Mouse (Mus musculus) CH12.LX (cell line): ENCODE results near the gene Nat10. TPM values are rescaled to one million over a fixed set of nuclear protein-coding genes. Genes with fewer than 3 reads are reported as not detected.

Source experiments
- DNase-seq: peaks from one replicate; pipeline ENCODE4 v3.0.0-alpha.2; 2013; ENCODE audit errors: extremely low read depth
- H3K27ac ChIP-seq: 2 replicates; pipeline ENCODE4 v1.5.1; 2012; ENCODE audit warnings: low read depth, mild to moderate bottlenecking, control low read depth, moderate library complexity; ENCODE audit not compliant: insufficient read depth
- H3K27me3 ChIP-seq: replicated peaks from 2 replicates; pipeline ENCODE3; 2012; ENCODE audit warnings: inconsistent platforms
- H3K36me3 ChIP-seq, 2 experiments: replicated peaks in 1 of 2; 2 replicates each; pipeline versions ENCODE3 to v1.6.1; 2012; ENCODE audit warnings: inconsistent platforms in 1 of 2, low read length in 1 of 2, mild to moderate bottlenecking in 1 of 2, mixed read lengths in 1 of 2, moderate library complexity in 1 of 2; ENCODE audit not compliant: control insufficient read depth in 1 of 2, insufficient read depth in 1 of 2
- H3K4me1 ChIP-seq, 2 experiments: 2 replicates each; pipeline ENCODE4 v1.6.1; 2012; ENCODE audit warnings: inconsistent platforms in 1 of 2, moderate library complexity in 1 of 2; ENCODE audit not compliant: insufficient read depth in 2 of 2, control insufficient read depth in 1 of 2
- H3K4me2 ChIP-seq: 2 replicates; pipeline ENCODE4 v1.6.1; 2012; ENCODE audit warnings: low read depth, mild to moderate bottlenecking, control low read depth; ENCODE audit not compliant: poor library complexity, insufficient read depth, severe bottlenecking
- H3K4me3 ChIP-seq, 3 experiments: fragments of 150-350 bp in 1 of 3; sonication (generic) in 1 of 3; replicated peaks in 1 of 3; 2 replicates each; pipeline versions ENCODE3 to v1.5.1; 2011 to 2012; ENCODE audit warnings: low read depth in 2 of 3, low read length in 2 of 3, mild to moderate bottlenecking in 2 of 3, moderate library complexity in 2 of 3, control low read depth in 1 of 3, improper control_type of control experiment in 1 of 3, inconsistent platforms in 1 of 3, mixed read lengths in 1 of 3; ENCODE audit not compliant: poor library complexity in 1 of 3
- H3K79me2 ChIP-seq: replicated peaks from 2 replicates; pipeline ENCODE4 v1.6.1; 2012; ENCODE audit warnings: mild to moderate bottlenecking, moderate library complexity; ENCODE audit not compliant: control insufficient read depth, poor library complexity, insufficient read depth, severe bottlenecking; ENCODE audit errors: extremely low read depth
- H3K9ac ChIP-seq: 2 replicates; pipeline ENCODE4 v1.6.1; 2012; ENCODE audit warnings: low read depth, mild to moderate bottlenecking, control low read depth, moderate library complexity; ENCODE audit not compliant: insufficient read depth
- H3K9me3 ChIP-seq: replicated peaks from 2 replicates; pipeline ENCODE3; 2012; ENCODE audit warnings: low read length, inconsistent platforms, mixed read lengths
- BHLHE40 ChIP-seq: IDR thresholded peaks from 2 replicates; pipeline ENCODE4 v1.6.1; 2011; ENCODE audit warnings: mild to moderate bottlenecking, low read depth, low read length, improper control_type of control experiment
- CHD1 ChIP-seq: IDR thresholded peaks from 2 replicates; pipeline ENCODE4 v1.6.1; 2012; ENCODE audit warnings: low read depth, low read length, improper control_type of control experiment, inconsistent platforms
- CHD2 ChIP-seq: IDR thresholded peaks from 2 replicates; pipeline ENCODE4 v1.6.1; 2011; ENCODE audit warnings: low read length, improper control_type of control experiment
- CTCF ChIP-seq, 2 experiments: IDR thresholded peaks in 1 of 2; conservative IDR thresholded peaks in 1 of 2; 2 replicates each; pipeline ENCODE4 v1.5.1; 2011 to 2012; ENCODE audit warnings: low read depth in 2 of 2, low read length in 2 of 2, improper control_type of control experiment in 1 of 2, inconsistent platforms in 1 of 2, mild to moderate bottlenecking in 1 of 2, moderate library complexity in 1 of 2
- E2F4 ChIP-seq: IDR thresholded peaks from 2 replicates; pipeline ENCODE4 v1.6.1; 2011; ENCODE audit warnings: low read depth, low read length, improper control_type of control experiment; ENCODE audit not compliant: insufficient replicate concordance
- ELF1 ChIP-seq: IDR thresholded peaks from 2 replicates; pipeline ENCODE4 v1.6.1; 2014; ENCODE audit warnings: low read depth, mild to moderate bottlenecking, inconsistent platforms, low read length, improper control_type of control experiment
- EP300 ChIP-seq: IDR thresholded peaks from 2 replicates; pipeline ENCODE4 v1.6.1; 2011; ENCODE audit warnings: low read length, improper control_type of control experiment
- ETS1 ChIP-seq: conservative IDR thresholded peaks from 2 replicates; pipeline ENCODE4 v1.6.1; 2012; ENCODE audit warnings: low read depth, mild to moderate bottlenecking, inconsistent platforms, low read length, improper control_type of control experiment, moderate library complexity
- GABPA ChIP-seq: IDR thresholded peaks from 2 replicates; pipeline ENCODE4 v1.6.1; 2012; ENCODE audit warnings: low read depth, low read length, improper control_type of control experiment, inconsistent platforms; ENCODE audit not compliant: insufficient replicate concordance
- HCFC1 ChIP-seq: IDR thresholded peaks from 2 replicates; pipeline ENCODE4 v1.6.1; 2012; ENCODE audit warnings: low read depth, mild to moderate bottlenecking, inconsistent platforms, low read length, improper control_type of control experiment
- IRF4 ChIP-seq: IDR thresholded peaks from 2 replicates; pipeline ENCODE4 v1.6.1; 2014; ENCODE audit warnings: low read depth, mild to moderate bottlenecking, inconsistent platforms, low read length, improper control_type of control experiment
- JUN ChIP-seq: IDR thresholded peaks from 2 replicates; pipeline ENCODE4 v1.6.1; 2011; ENCODE audit warnings: low read depth, mild to moderate bottlenecking, low read length, improper control_type of control experiment, moderate library complexity; ENCODE audit not compliant: insufficient read depth
- JUND ChIP-seq: conservative IDR thresholded peaks from 2 replicates; pipeline ENCODE4 v1.6.1; 2011; ENCODE audit warnings: low read depth, low read length, improper control_type of control experiment
- KAT2A ChIP-seq: IDR thresholded peaks from 2 replicates; pipeline ENCODE4 v1.6.1; 2012; ENCODE audit warnings: low read length, improper control_type of control experiment, inconsistent platforms; ENCODE audit not compliant: insufficient replicate concordance
- MAFK ChIP-seq: IDR thresholded peaks from 2 replicates; pipeline ENCODE4 v1.6.1; 2011; ENCODE audit warnings: low read length, improper control_type of control experiment; ENCODE audit not compliant: insufficient replicate concordance
- MAX ChIP-seq: IDR thresholded peaks from 2 replicates; pipeline ENCODE4 v1.6.1; 2011; ENCODE audit warnings: low read length, improper control_type of control experiment
- MAZ ChIP-seq: IDR thresholded peaks from 2 replicates; pipeline ENCODE4 v1.6.1; 2012; ENCODE audit warnings: low read depth, mild to moderate bottlenecking, inconsistent platforms, low read length, improper control_type of control experiment, moderate library complexity
- MEF2A ChIP-seq: IDR thresholded peaks from 2 replicates; pipeline ENCODE4 v1.6.1; 2014; ENCODE audit warnings: low read depth, mild to moderate bottlenecking, inconsistent platforms, low read length, improper control_type of control experiment, borderline replicate concordance
- MXI1 ChIP-seq: IDR thresholded peaks from 2 replicates; pipeline ENCODE4 v1.6.1; 2011; ENCODE audit warnings: mild to moderate bottlenecking, low read depth, low read length, improper control_type of control experiment
- MYC ChIP-seq: IDR thresholded peaks from 2 replicates; pipeline ENCODE4 v1.6.1; 2011; ENCODE audit warnings: low read depth, mild to moderate bottlenecking, improper control_type of control experiment, low read length
- NELFE ChIP-seq: IDR thresholded peaks from 2 replicates; pipeline ENCODE4 v1.6.1; 2011; ENCODE audit warnings: low read depth, low read length, improper control_type of control experiment
- NRF1 ChIP-seq: IDR thresholded peaks from 2 replicates; pipeline ENCODE4 v1.6.1; 2014; ENCODE audit warnings: low read depth, mild to moderate bottlenecking, inconsistent platforms, low read length, improper control_type of control experiment, moderate library complexity
- PAX5 ChIP-seq: IDR thresholded peaks from 2 replicates; pipeline ENCODE4 v1.6.1; 2012; ENCODE audit warnings: low read length, inconsistent platforms, mixed read lengths
- POLR2A ChIP-seq: IDR thresholded peaks from 2 replicates; pipeline ENCODE4 v1.6.1; 2011; ENCODE audit warnings: low read depth, mild to moderate bottlenecking, improper control_type of control experiment, low read length
- POLR2AphosphoS2 ChIP-seq: IDR thresholded peaks from 2 replicates; pipeline ENCODE4 v1.6.1; 2011; ENCODE audit warnings: low read depth, low read length, improper control_type of control experiment
- RAD21 ChIP-seq: IDR thresholded peaks from 2 replicates; pipeline ENCODE4 v1.6.1; 2011; ENCODE audit warnings: low read depth, mild to moderate bottlenecking, low read length, improper control_type of control experiment, moderate library complexity
- RCOR1 ChIP-seq: conservative IDR thresholded peaks from 2 replicates; pipeline ENCODE4 v1.6.1; 2012; ENCODE audit warnings: low read depth, mild to moderate bottlenecking, inconsistent platforms, low read length, improper control_type of control experiment
- SIN3A ChIP-seq: IDR thresholded peaks from 2 replicates; pipeline ENCODE4 v1.6.1; 2012; ENCODE audit warnings: low read length, improper control_type of control experiment, inconsistent platforms
- SMC3 ChIP-seq: IDR thresholded peaks from 2 replicates; pipeline ENCODE4 v1.6.1; 2011; ENCODE audit warnings: low read depth, low read length, improper control_type of control experiment
- TBP ChIP-seq: conservative IDR thresholded peaks from 2 replicates; pipeline ENCODE4 v1.6.1; 2011; ENCODE audit warnings: low read depth, low read length, improper control_type of control experiment
- TCF12 ChIP-seq: IDR thresholded peaks from 2 replicates; pipeline ENCODE4 v1.6.1; 2014; ENCODE audit warnings: low read depth, mild to moderate bottlenecking, inconsistent platforms, low read length, improper control_type of control experiment
- UBTF ChIP-seq: IDR thresholded peaks from 2 replicates; pipeline ENCODE4 v1.6.1; 2012; ENCODE audit warnings: low read depth, mild to moderate bottlenecking, inconsistent platforms, low read length, improper control_type of control experiment, moderate library complexity
- USF1 ChIP-seq: IDR thresholded peaks from 2 replicates; pipeline ENCODE4 v1.6.1; 2014; ENCODE audit warnings: low read depth, mild to moderate bottlenecking, inconsistent platforms, low read length, improper control_type of control experiment
- USF2 ChIP-seq: conservative IDR thresholded peaks from 2 replicates; pipeline ENCODE4 v1.6.1; 2011; ENCODE audit warnings: low read depth, low read length, improper control_type of control experiment
- ZC3H11A ChIP-seq: IDR thresholded peaks from 2 replicates; pipeline ENCODE4 v1.6.1; 2012; ENCODE audit warnings: low read depth, mild to moderate bottlenecking, inconsistent platforms, low read length, improper control_type of control experiment
- ZKSCAN1 ChIP-seq: IDR thresholded peaks from 2 replicates; pipeline ENCODE4 v1.6.1; 2012; ENCODE audit warnings: low read depth, inconsistent platforms, low read length, improper control_type of control experiment, borderline replicate concordance
- ZMIZ1 ChIP-seq: IDR thresholded peaks from 2 replicates; pipeline ENCODE4 v1.6.1; 2012; ENCODE audit warnings: low read depth, mild to moderate bottlenecking, inconsistent platforms, low read length, improper control_type of control experiment
- ZNF384 ChIP-seq: IDR thresholded peaks from 2 replicates; pipeline ENCODE4 v1.6.1; 2012; ENCODE audit warnings: low read depth, low read length, improper control_type of control experiment, inconsistent platforms
- dilution Hi-C: fragments of 300-500 bp; cut with MboI; formaldehyde crosslinking; loops from 2 replicates; pipeline ENCODE4 v1.14.3; 2020; ENCODE audit warnings: low sequenced_read_pairs; ENCODE audit not compliant: extremely low pct_unique_long_range_greater_than_20kb, extremely low pct_ligation_motif_present
- in situ Hi-C: fragments of 300-500 bp; cut with MboI; formaldehyde crosslinking; loops from 3 replicates; pipeline ENCODE4 v1.14.3; 2019; ENCODE audit warnings: low sequenced_read_pairs, low pct_ligation_motif_present, low pct_unique_long_range_greater_than_20kb, mixed read lengths
- polyA plus RNA-seq: library from polyadenylated mRNA; unstranded; fragments of >175 nt; gene quantifications from 2 replicates; pipeline ENCODE4 v1.2.1, GENCODE M21; 2012; ENCODE audit warnings: low read depth; ENCODE audit not compliant: insufficient read length
- total RNA-seq, 2 experiments: library from RNA; depleted of rRNA; stranded (reverse); fragments of 300-350 nt in 1 of 2; fragments of >200 nt in 1 of 2; gene quantifications; 2 replicates each; pipeline ENCODE4 v1.2.3; 2012 to 2014

Gene Nat10
- total and polyA plus RNA-seq, 3 experiments = 31.0 to 83.6 (median 36.0) TPM

DNA sequence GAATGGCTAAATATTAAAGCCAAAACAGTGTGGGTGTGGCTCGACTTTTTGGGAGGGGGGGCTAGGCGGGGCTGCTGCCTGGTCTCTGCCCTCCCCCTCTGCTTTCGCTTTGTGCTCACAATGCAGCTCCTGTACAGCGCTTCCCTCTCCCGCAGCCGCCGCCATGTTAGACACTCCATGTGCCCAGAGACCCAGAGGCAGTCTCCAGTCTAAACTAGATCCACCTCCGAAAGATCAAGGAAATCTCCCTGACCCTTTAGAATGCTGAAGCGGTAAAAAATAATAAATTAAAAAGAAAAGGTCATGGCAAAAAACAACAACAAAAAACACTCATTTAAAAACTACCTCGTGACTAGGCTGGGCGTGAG, 34.8 kb upstream of the Nat10 start:
- Histone ChIP-seq H3K79me2 (peaks cover 46% of the 10 kb centered on the region), H3K9ac (peak overlapping the region; percentile 99), H3K9me3 (no peaks in the 10 kb centered on the region), H3K4me3 (peak overlapping the region; percentile 76 to 84 (median 82)), H3K4me2 (peak overlapping the region; percentile 14; the same call in 1 of the 2 replicates), H3K27ac (peak overlapping the region; percentile 91), H3K36me3 (peaks cover 12 to 35% of the 10 kb centered on the region in 2 experiments), H3K4me1 (peaks cover 8 to 46% of the 10 kb centered on the region in 2 experiments), H3K27me3 (no peaks in the 10 kb centered on the region)
- no peak for TF ChIP-seq ZMIZ1
- TF ChIP-seq MAFK = no peak
- TF ChIP-seq POLR2A = peak; percentile 83
- peak; percentile 95 for TF ChIP-seq MAX
- peak; percentile 88 for TF ChIP-seq SIN3A
- TF ChIP-seq RCOR1 = no peak
- TF ChIP-seq USF2 = no peak
- TF ChIP-seq CHD2 = peak; percentile 22; the same call in 1 of the 2 replicates
- TF ChIP-seq IRF4 = peak; percentile 63
- peak; percentile 23; the same call in 1 of the 2 replicates for TF ChIP-seq BHLHE40
- no peak for TF ChIP-seq POLR2AphosphoS2
- TF ChIP-seq E2F4 = no peak
- TF ChIP-seq MEF2A = no peak
- no peak for TF ChIP-seq CTCF (conservative IDR thresholded peaks at IDR 0.05 in 1 of 2, IDR thresholded peaks at IDR 0.05 in 1 of 2; ENCODE audit: low read depth in 2 of 2, low read length in 2 of 2)
- no peak for TF ChIP-seq GABPA
- TF ChIP-seq NRF1 = peak; percentile 41; the same call in 1 of the 2 replicates
- no peak for TF ChIP-seq ZNF384
- TF ChIP-seq JUND = no peak
- TF ChIP-seq ZC3H11A = no peak
- no peak for TF ChIP-seq RAD21
- no peak for TF ChIP-seq ETS1
- TF ChIP-seq PAX5 = no peak
- TF ChIP-seq MYC = peak; percentile 99
- peak; percentile 54; the same call in 1 of the 2 replicates for TF ChIP-seq CHD1
- TF ChIP-seq MXI1 = peak; percentile 92; the same call in 1 of the 2 replicates
- TF ChIP-seq TCF12 = peak; percentile 78
- no peak for TF ChIP-seq JUN
- no peak for TF ChIP-seq MAZ
- TF ChIP-seq TBP = 0 out of 2 replicates have a peak, but pooled peaks have one; percentile 52
- TF ChIP-seq NELFE = peak; percentile 77
- TF ChIP-seq SMC3 = no peak
- peak; percentile 38; the same call in 1 of the 2 replicates for TF ChIP-seq HCFC1
- TF ChIP-seq UBTF = no peak
- no peak for TF ChIP-seq ZKSCAN1
- no peak for TF ChIP-seq EP300
- TF ChIP-seq ELF1 = no peak
- TF ChIP-seq USF1 = no peak
- no peak for TF ChIP-seq KAT2A
- peak; percentile 92 for DNase-seq
- in situ Hi-C loops = no loop called here
- dilution Hi-C loops = no loop called here
